Mouse (Mus musculus): ENCODE results near the gene 4930539E08Rik. TPM values are rescaled to one million over a fixed set of nuclear protein-coding genes. Genes with fewer than 3 reads are reported as not detected.

4930539E08Rik gene
- total RNA-seq, 1 experiment from 2014 or later, result 0.23 TPM

- ATAC-seq (ENCODE audit: extremely low read depth, insufficient number of reproducible peaks, low FRiP score, poor library complexity, severe bottlenecking), result no peak
Measured at GRCm38 (mm10) chr17:28901559-28901958, 13.6 kb downstream of the 4930539E08Rik start.

- ATAC-seq (ENCODE audit: extremely low read depth, insufficient number of reproducible peaks, low FRiP score, poor library complexity, severe bottlenecking), result no peak
Measured at GRCm38 (mm10) chr17:28899427-28899826, 15.7 kb downstream of the 4930539E08Rik start.

- no peak for ATAC-seq (ENCODE audit: extremely low read depth, insufficient number of reproducible peaks, low FRiP score, poor library complexity, severe bottlenecking)
Measured at GRCm38 (mm10) chr17:28898249-28898648, 16.9 kb downstream of the 4930539E08Rik start.

- no peak for ATAC-seq (ENCODE audit: extremely low read depth, insufficient number of reproducible peaks, low FRiP score, poor library complexity, severe bottlenecking)
Measured at GRCm38 (mm10) chr17:28897817-28898216, 17.3 kb downstream of the 4930539E08Rik start.

GRCm38 (mm10) chr17:28896095-28896780, 18.9 kb downstream of the 4930539E08Rik start:
- no peak for ATAC-seq (ENCODE audit: extremely low read depth, insufficient number of reproducible peaks, low FRiP score, poor library complexity, severe bottlenecking)

- no peak for ATAC-seq (ENCODE audit: extremely low read depth, insufficient number of reproducible peaks, low FRiP score, poor library complexity, severe bottlenecking)
Measured at GRCm38 (mm10) chr17:28895217-28895875, 19.8 kb downstream of the 4930539E08Rik start.

GRCm38 (mm10) chr17:28894050-28894767, 20.9 kb downstream of the 4930539E08Rik start:
- ATAC-seq (ENCODE audit: extremely low read depth, insufficient number of reproducible peaks, low FRiP score, poor library complexity, severe bottlenecking), result peak; percentile 34; the same call in 1 of the 2 replicates

- no peak for ATAC-seq (ENCODE audit: extremely low read depth, insufficient number of reproducible peaks, low FRiP score, poor library complexity, severe bottlenecking)
Measured at GRCm38 (mm10) chr17:28886266-28886665, 28.9 kb downstream of the 4930539E08Rik start.

- no peak for ATAC-seq (ENCODE audit: extremely low read depth, insufficient number of reproducible peaks, low FRiP score, poor library complexity, severe bottlenecking)
Measured at GRCm38 (mm10) chr17:28885231-28885630, 29.9 kb downstream of the 4930539E08Rik start.

GRCm38 (mm10) chr17:28883941-28884516, 31.1 kb downstream of the 4930539E08Rik start:
- ATAC-seq (ENCODE audit: extremely low read depth, insufficient number of reproducible peaks, low FRiP score, poor library complexity, severe bottlenecking), result no peak

GRCm38 (mm10) chr17:28882810-28883209, 32.3 kb downstream of the 4930539E08Rik start:
- no peak for ATAC-seq (ENCODE audit: extremely low read depth, insufficient number of reproducible peaks, low FRiP score, poor library complexity, severe bottlenecking)

- ATAC-seq (ENCODE audit: extremely low read depth, insufficient number of reproducible peaks, low FRiP score, poor library complexity, severe bottlenecking), result peak; percentile 56; the same call in 1 of the 2 replicates
Measured at GRCm38 (mm10) chr17:28882316-28882715, 32.8 kb downstream of the 4930539E08Rik start.

- peak; percentile 15; the same call in 1 of the 2 replicates for ATAC-seq (ENCODE audit: extremely low read depth, insufficient number of reproducible peaks, low FRiP score, poor library complexity, severe bottlenecking)
Measured at GRCm38 (mm10) chr17:28879931-28880391, 35.2 kb downstream of the 4930539E08Rik start.

- ATAC-seq (ENCODE audit: extremely low read depth, insufficient number of reproducible peaks, low FRiP score, poor library complexity, severe bottlenecking), result no peak
Measured at GRCm38 (mm10) chr17:28876821-28877220, 38.3 kb downstream of the 4930539E08Rik start.

GRCm38 (mm10) chr17:28876331-28876730, 38.8 kb downstream of the 4930539E08Rik start:
- no peak for ATAC-seq (ENCODE audit: extremely low read depth, insufficient number of reproducible peaks, low FRiP score, poor library complexity, severe bottlenecking)

- ATAC-seq (ENCODE audit: extremely low read depth, insufficient number of reproducible peaks, low FRiP score, poor library complexity, severe bottlenecking), result no peak
Measured at GRCm38 (mm10) chr17:28875316-28875715, 39.8 kb downstream of the 4930539E08Rik start.

- ATAC-seq (ENCODE audit: extremely low read depth, insufficient number of reproducible peaks, low FRiP score, poor library complexity, severe bottlenecking), result no peak
Measured at GRCm38 (mm10) chr17:28874825-28875224, 40.3 kb downstream of the 4930539E08Rik start.

- no peak for ATAC-seq (ENCODE audit: extremely low read depth, insufficient number of reproducible peaks, low FRiP score, poor library complexity, severe bottlenecking)
Measured at GRCm38 (mm10) chr17:28874216-28874615, 40.9 kb downstream of the 4930539E08Rik start.

- ATAC-seq (ENCODE audit: extremely low read depth, insufficient number of reproducible peaks, low FRiP score, poor library complexity, severe bottlenecking), result peak; percentile 45; the same call in 1 of the 2 replicates
Measured at GRCm38 (mm10) chr17:28872322-28872721, 42.8 kb downstream of the 4930539E08Rik start.
